Mouse (Mus musculus) hindbrain, embryonic 14.5 days (tissue): Measurements from ENCODE around the gene Nit1. TPM values are rescaled to one million over a fixed set of nuclear protein-coding genes. Genes with fewer than 3 reads are reported as not detected.
"Not testable (repeated sequence)": the region's sequence is repeated elsewhere in the genome, so short reads cannot be mapped to it uniquely, and the experiment has no call there.

Experiments used
- ATAC-seq: fragments of 200-750 bp; cut with Nextera tagmentation; 2 replicates; pipeline ENCODE4 v1.8.0; 2017; ENCODE audit warnings: moderate number of reproducible peaks, mild to moderate bottlenecking, moderate TSS enrichment, moderate library complexity; ENCODE audit not compliant: low FRiP score
- DNase-seq: peaks from one replicate; pipeline ENCODE4 v3.0.0-alpha.2; 2015; ENCODE audit warnings: low spot score
- H3K27ac ChIP-seq: fragments of 300-500 bp; sonication (generic); 2 replicates; pipeline ENCODE4 v1.5.1; 2014; ENCODE audit warnings: mild to moderate bottlenecking, moderate library complexity
- H3K27me3 ChIP-seq: fragments of 300-500 bp; sonication (generic); 2 replicates; pipeline ENCODE4 v1.6.1; 2014; ENCODE audit warnings: mild to moderate bottlenecking, low read length, mixed read lengths; ENCODE audit not compliant: control insufficient read depth, insufficient read depth
- H3K36me3 ChIP-seq: fragments of 300-500 bp; sonication (generic); replicated peaks from 2 replicates; pipeline ENCODE4 v1.6.1; 2014; ENCODE audit not compliant: control insufficient read depth, insufficient read depth
- H3K4me1 ChIP-seq: fragments of 300-500 bp; sonication (generic); replicated peaks from 2 replicates; pipeline ENCODE4 v1.6.1; 2014; ENCODE audit warnings: antibody characterized with exemption, low read length, mixed read lengths; ENCODE audit not compliant: control insufficient read depth, insufficient read depth
- H3K4me2 ChIP-seq: fragments of 300-500 bp; sonication (generic); replicated peaks from 2 replicates; pipeline ENCODE4 v1.6.1; 2014; ENCODE audit warnings: mild to moderate bottlenecking, moderate library complexity
- H3K4me3 ChIP-seq: fragments of 300-500 bp; sonication (generic); replicated peaks from 2 replicates; pipeline ENCODE4 v1.5.1; 2014; ENCODE audit warnings: mild to moderate bottlenecking, low read length
- H3K9ac ChIP-seq: fragments of 300-500 bp; sonication (generic); 2 replicates; pipeline ENCODE4 v1.6.1; 2014
- H3K9me3 ChIP-seq: fragments of 300-500 bp; sonication (generic); 2 replicates; pipeline ENCODE4 v1.6.1; 2016; ENCODE audit warnings: low read length; ENCODE audit not compliant: control insufficient read depth
- WGBS: fragments of 180-500 bp; shearing (Covaris S2); extraction: QIAGEN DNeasy Blood & Tissue Kit; methylation state at CpG from one replicate; pipeline ENCODE4 v1.1.7; 2014; 5-methylcytosine and 5-hydroxymethylcytosine counted together
- polyA plus RNA-seq: library from polyadenylated mRNA; unstranded; fragments of >200 nt; fragmentation: Nextera tagmentation; extraction: Ambion mirVana; gene quantifications from 2 replicates; pipeline ENCODE4 v1.2.1, GENCODE M21; 2014

Gene Nit1
- polyA plus RNA-seq, 1 experiment from 2014 or later: 36.6 TPM

DNA sequence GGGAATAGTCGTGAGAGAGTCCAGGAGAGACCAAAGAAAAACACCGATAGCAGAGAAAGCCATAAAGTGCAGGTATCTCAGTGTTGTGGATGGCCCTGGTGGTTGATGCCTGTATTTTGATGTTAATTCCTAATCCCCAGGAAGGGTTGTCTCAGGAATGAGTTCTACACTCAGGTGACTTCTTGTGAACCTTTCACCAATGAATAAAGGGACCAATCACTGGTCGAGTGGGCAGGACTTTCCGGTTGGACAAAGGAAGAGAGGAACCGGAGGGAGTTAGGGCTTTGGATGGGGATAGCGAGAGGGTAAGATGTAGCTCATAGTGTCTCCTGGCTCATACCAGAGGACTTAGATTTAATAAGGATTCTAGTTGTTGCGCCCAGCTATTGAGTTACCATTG lies 25.7 kb downstream of the Nit1 start:
- no peak overlapping the region for H3K9ac ChIP-seq
- no peak overlapping the region; the same call in 1 of the 2 replicates for H3K4me3 ChIP-seq
- 0 out of 2 replicates have a peak overlapping the region, but pooled peaks have one; percentile 15 for H3K4me2 ChIP-seq
- H3K36me3 ChIP-seq: 0 out of 2 replicates have a peak, but pooled peaks cover 3% of the 10 kb centered on the region
- H3K27me3 ChIP-seq: no peaks in the 10 kb centered on the region
- no peaks in the 10 kb centered on the region for H3K9me3 ChIP-seq
- 12% methylated on average over 7 of the region's 7 CpGs for WGBS
- DNase-seq (no peak), ATAC-seq (no peak)
- H3K27ac ChIP-seq: no peak overlapping the region
- H3K4me1 ChIP-seq: no peaks in the 10 kb centered on the region

DNA sequence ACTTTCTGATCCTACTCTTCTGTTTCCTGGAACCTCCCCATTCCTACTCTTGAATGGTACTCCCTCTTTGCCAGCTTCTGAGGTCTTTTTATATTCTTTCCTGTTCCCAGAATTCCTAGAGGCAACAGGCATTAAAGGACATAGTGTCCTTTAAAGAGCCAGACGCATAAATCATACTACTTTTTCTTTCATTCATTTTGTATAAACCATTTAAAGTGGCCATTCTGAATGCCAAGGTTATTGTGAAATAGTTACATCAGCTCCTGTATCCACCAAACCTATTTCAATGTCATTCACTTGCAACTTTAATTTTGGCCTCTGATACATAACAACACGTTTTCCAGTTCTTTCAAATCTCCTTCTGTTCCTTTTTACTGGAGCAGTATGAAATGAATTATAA lies 36.1 kb downstream of the Nit1 start:
- Histone ChIP-seq H3K4me1 (no peaks in the 10 kb centered on the region), H3K27me3 (no peaks in the 10 kb centered on the region), H3K9ac (no peak overlapping the region), H3K4me3 (no peak overlapping the region), H3K36me3 (no peaks in the 10 kb centered on the region), H3K9me3 (no peaks in the 10 kb centered on the region), H3K4me2 (no peak overlapping the region), H3K27ac (no peak overlapping the region)
- DNase-seq (no peak), ATAC-seq (no peak)
- WGBS: 70% methylated on average over 2 of the region's 2 CpGs

- 76% methylated on average over 5 of the region's 5 CpGs for WGBS
- not testable (repeated sequence) for H3K27me3 ChIP-seq, H3K4me1 ChIP-seq, H3K4me3 ChIP-seq, H3K9me3 ChIP-seq, H3K4me2 ChIP-seq, DNase-seq, H3K27ac ChIP-seq, H3K36me3 ChIP-seq, H3K9ac ChIP-seq, ATAC-seq
These were observed 39.3 kb downstream of the Nit1 start for GRCm38 (mm10) chr1:171306157-171306556.

- H3K4me3 ChIP-seq: no peak overlapping the region
- no peak for ATAC-seq
- no peaks in the 10 kb centered on the region for H3K36me3 ChIP-seq
- peaks cover 7% of the 10 kb centered on the region for H3K4me1 ChIP-seq
- H3K27me3 ChIP-seq: peaks cover 17% of the 10 kb centered on the region; the same call in 1 of the 2 replicates
- no peaks in the 10 kb centered on the region for H3K9me3 ChIP-seq
- no peak for DNase-seq
- 69% methylated on average over 3 of the region's 3 CpGs for WGBS
- no peak overlapping the region for H3K27ac ChIP-seq
- H3K9ac ChIP-seq: no peak overlapping the region
- H3K4me2 ChIP-seq: no peak overlapping the region
These were observed 47.2 kb downstream of the Nit1 start for GRCm38 (mm10) chr1:171298226-171298625.

GRCm38 (mm10) chr1:171295063-171295402 lies 50.4 kb downstream of the Nit1 start:
- 17% methylated on average over 3 of the region's 3 CpGs for WGBS
- Histone ChIP-seq H3K36me3 (peaks cover under 1% of the 10 kb centered on the region; the same call in 1 of the 2 replicates), H3K4me2 (peak overlapping the region; percentile 89), H3K27me3 (peaks cover 17% of the 10 kb centered on the region; the same call in 1 of the 2 replicates), H3K4me3 (peak overlapping the region; percentile 66), H3K27ac (peak overlapping the region; percentile 92), H3K4me1 (peaks cover 9% of the 10 kb centered on the region), H3K9ac (peak overlapping the region; percentile 81), H3K9me3 (no peaks in the 10 kb centered on the region)
- DNase-seq: no peak
- peak; percentile 13 for ATAC-seq

DNA sequence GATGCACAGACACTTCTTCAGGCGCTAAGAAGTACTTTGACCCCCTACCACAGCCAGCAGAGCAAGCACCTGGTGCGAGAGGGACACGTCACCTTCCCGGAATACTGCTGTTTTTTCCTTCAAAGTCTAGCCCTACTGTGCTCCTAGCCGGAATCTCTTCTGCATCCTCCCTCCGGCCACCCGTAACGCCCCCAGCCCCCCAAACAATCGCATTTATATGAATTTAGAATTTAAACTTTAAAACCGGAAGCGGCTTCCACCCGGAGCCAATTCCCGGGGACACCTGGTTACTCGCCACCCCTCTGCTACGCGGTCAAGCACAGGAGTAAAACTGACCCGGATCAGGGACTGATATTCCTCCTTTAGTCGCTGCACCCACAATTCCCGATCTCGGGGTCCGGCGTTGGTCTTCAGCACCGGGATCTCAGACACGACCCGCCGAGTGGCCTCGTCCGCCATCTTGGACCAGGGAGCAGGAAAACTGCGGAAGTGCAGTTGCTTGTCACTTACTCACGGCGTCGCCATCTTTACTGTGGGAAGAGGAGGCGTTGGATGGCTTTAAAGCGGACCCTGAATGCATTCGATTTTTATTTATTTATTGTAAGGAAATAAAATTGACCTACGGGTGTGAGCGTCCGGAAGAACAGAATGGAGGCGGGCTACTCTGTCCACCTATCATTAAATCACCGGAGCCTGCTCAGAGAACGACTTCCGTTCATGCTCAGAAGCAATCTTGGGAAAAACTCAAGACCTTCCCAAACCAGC lies 51.0 kb downstream of the Nit1 start, which contains the start of gene Ufc1:
Gene Ufc1, minus strand, starts transcription at position 727 of the 765 bp plus-strand sequence.
- peaks cover 6% of the 10 kb centered on the region for H3K36me3 ChIP-seq
- ATAC-seq (peak; percentile 87), DNase-seq (peak; percentile 82)
- peaks cover 17% of the 10 kb centered on the region; the same call in 1 of the 2 replicates for H3K27me3 ChIP-seq
- H3K9ac ChIP-seq: peak within 1 kb of the TSS; percentile 81
- peaks cover 9% of the 10 kb centered on the region for H3K4me1 ChIP-seq
- peak within 1 kb of the TSS; percentile 89 for H3K4me2 ChIP-seq
- under 1% methylated on average over 42 of the region's 42 CpGs for WGBS
- H3K4me3 ChIP-seq: peak within 1 kb of the TSS; percentile 66
- peak within 1 kb of the TSS; percentile 92 for H3K27ac ChIP-seq
- H3K9me3 ChIP-seq: no peaks in the 10 kb centered on the region

- DNase-seq (no peak), ATAC-seq (no peak)
- Histone ChIP-seq H3K27ac (peak overlapping the region; percentile 92), H3K4me3 (peak overlapping the region; percentile 66), H3K9me3 (no peaks in the 10 kb centered on the region), H3K9ac (peak overlapping the region; percentile 81), H3K4me1 (peaks cover 9% of the 10 kb centered on the region), H3K27me3 (peaks cover 17% of the 10 kb centered on the region; the same call in 1 of the 2 replicates), H3K36me3 (peaks cover 12% of the 10 kb centered on the region), H3K4me2 (peak overlapping the region; percentile 89)
- WGBS: 39% methylated on average over 5 of the region's 5 CpGs
These were observed 51.5 kb downstream of the Nit1 start for GRCm38 (mm10) chr1:171293906-171294297.

DNA sequence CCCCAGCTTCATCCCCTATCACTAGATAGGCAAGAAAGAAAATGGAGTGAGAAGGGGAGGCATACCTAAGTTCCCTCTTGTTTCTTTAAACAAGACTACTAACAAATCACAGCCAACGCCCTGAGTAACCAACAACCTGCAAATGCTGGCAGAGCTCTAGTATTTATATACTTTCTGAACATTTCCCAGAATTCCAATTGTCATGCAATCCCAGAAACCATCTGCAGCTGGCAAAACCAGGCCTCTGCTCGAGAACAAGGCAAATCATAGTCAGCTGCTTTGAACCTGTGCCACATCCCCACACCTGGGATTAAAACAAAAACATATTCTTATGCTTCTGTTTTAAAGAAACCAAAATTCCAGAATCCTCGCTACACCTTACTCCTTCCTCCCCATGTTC lies 52.1 kb downstream of the Nit1 start:
- H3K9me3 ChIP-seq: no peaks in the 10 kb centered on the region
- H3K36me3 ChIP-seq: peaks cover 18% of the 10 kb centered on the region
- peaks cover 10% of the 10 kb centered on the region for H3K4me1 ChIP-seq
- H3K4me3 ChIP-seq: peak overlapping the region; percentile 66; the same call in 1 of the 2 replicates
- peak overlapping the region; percentile 89 for H3K4me2 ChIP-seq
- no peak for DNase-seq
- no peak for ATAC-seq
- WGBS: 89% methylated on average over 3 of the region's 3 CpGs
- H3K27me3 ChIP-seq: peaks cover 15% of the 10 kb centered on the region; the same call in 1 of the 2 replicates
- 0 out of 2 replicates have a peak overlapping the region, but pooled peaks have one; percentile 92 for H3K27ac ChIP-seq
- H3K9ac ChIP-seq: peak overlapping the region; percentile 81

- H3K4me3 ChIP-seq: peak overlapping the region; percentile 84; the same call in 1 of the 2 replicates
- ATAC-seq: no peak
- peak overlapping the region; percentile 18; the same call in 1 of the 2 replicates for H3K9ac ChIP-seq
These were observed 57.1 kb downstream of the Nit1 start for GRCm38 (mm10) chr1:171288328-171288727.

More at GRCm38 (mm10) chr1:171288328-171288727, 57.1 kb downstream of the Nit1 start:
- no peaks in the 10 kb centered on the region for H3K9me3 ChIP-seq
- peak overlapping the region; percentile 65 for H3K4me2 ChIP-seq
- 68% methylated on average over 4 of the region's 4 CpGs for WGBS
- H3K27ac ChIP-seq: peak overlapping the region; percentile 96
- H3K36me3 ChIP-seq: peaks cover 50% of the 10 kb centered on the region
- peaks cover 27% of the 10 kb centered on the region for H3K4me1 ChIP-seq
- H3K27me3 ChIP-seq: no peaks in the 10 kb centered on the region
- DNase-seq: no peak
